Mouse (Mus musculus) myocyte (in vitro differentiated cells): ENCODE results near the gene Gpr31b. TPM values are rescaled to one million over a fixed set of nuclear protein-coding genes. Genes with fewer than 3 reads are reported as not detected.
"Not testable (repeated sequence)": the region's sequence is repeated elsewhere in the genome, so short reads cannot be mapped to it uniquely, and the experiment has no call there.

ENCODE experiments used
- H3K27me3 ChIP-seq: one replicate; pipeline ENCODE4 v1.6.1; 2011; ENCODE audit not compliant: control insufficient read depth, insufficient read depth, insufficient read length
- H3K36me3 ChIP-seq: one replicate; pipeline ENCODE4 v1.6.1; 2011; ENCODE audit not compliant: control insufficient read depth, insufficient read depth
- H3K4me2 ChIP-seq: one replicate; pipeline ENCODE4 v1.6.1; 2011; ENCODE audit warnings: low read depth, control low read depth
- H3K4me3 ChIP-seq: one replicate; pipeline ENCODE4 v1.5.1; 2011; ENCODE audit warnings: mild to moderate bottlenecking, control low read depth, moderate library complexity
- H3K79me2 ChIP-seq: one replicate; pipeline ENCODE4 v1.6.1; 2011; ENCODE audit not compliant: control insufficient read depth, insufficient read depth
- H3ac ChIP-seq: one replicate; pipeline ENCODE4 v1.6.1; 2011; ENCODE audit not compliant: control insufficient read depth, insufficient read length
- polyA plus RNA-seq: library from polyadenylated mRNA; unstranded; fragments of >200 nt; fragmentation: generic; extraction: Trizol; gene quantifications from one replicate; pipeline ENCODE4 v1.2.1, GENCODE M21; 2012; ENCODE audit warnings: missing spikeins

Gpr31b gene
- polyA plus RNA-seq, 1 experiment, result not detected

DNA sequence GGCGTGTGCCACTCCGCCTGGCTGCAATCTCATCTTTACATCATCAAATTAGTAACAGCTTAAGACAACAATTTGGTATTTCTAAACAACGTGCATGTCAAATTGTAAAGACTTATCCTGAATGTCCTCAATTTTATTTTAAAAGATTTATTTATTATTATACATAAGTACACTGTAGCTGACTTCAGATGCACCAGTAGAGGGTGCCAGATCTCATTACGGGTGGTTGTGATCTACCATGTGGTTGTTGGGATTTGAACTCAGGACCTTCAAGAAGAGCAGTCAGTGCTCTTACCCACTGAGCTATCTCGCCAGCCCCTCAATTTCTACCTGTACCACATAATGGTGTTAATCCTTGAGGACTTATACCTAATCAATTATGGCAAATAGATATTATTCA lies 49.9 kb downstream of the Gpr31b start:
- H3K36me3 ChIP-seq, result not testable (repeated sequence)

More for the DNA sequence above, 49.9 kb downstream of the Gpr31b start:
- H3K79me2 ChIP-seq, H3K4me3 ChIP-seq, H3K4me2 ChIP-seq, H3ac ChIP-seq, H3K27me3 ChIP-seq: not testable (repeated sequence)

Other genes starting within 250 kb of the Gpr31b start
- 0.10 TPM for gene Mas1, start 184.2 kb downstream of the Gpr31b start, polyA plus RNA-seq
- not detected for gene Mrgprh, start 176.3 kb downstream of the Gpr31b start, polyA plus RNA-seq
- gene Pnldc1, start 142.1 kb downstream of the Gpr31b start, polyA plus RNA-seq, result 0.05 TPM
- gene Tcp1, start 136.6 kb downstream of the Gpr31b start, polyA plus RNA-seq, result 237 TPM
- 64.1 TPM for gene Mrpl18, start 136.0 kb downstream of the Gpr31b start, polyA plus RNA-seq
- 0.76 TPM for gene Acat3, start 111.7 kb downstream of the Gpr31b start, polyA plus RNA-seq
- 81.9 TPM for gene Acat2, start 91.5 kb downstream of the Gpr31b start, polyA plus RNA-seq
- 21.3 TPM for gene Wtap, start 58.1 kb downstream of the Gpr31b start, polyA plus RNA-seq
- 172 TPM for gene Sod2, start 45.5 kb downstream of the Gpr31b start, polyA plus RNA-seq
- not detected for gene Tcp10b, start 8.8 kb upstream of the Gpr31b start, polyA plus RNA-seq
- not detected for gene Unc93a, start 79.5 kb upstream of the Gpr31b start, polyA plus RNA-seq
- gene Smok2a, start 168.9 kb upstream of the Gpr31b start, polyA plus RNA-seq, result not detected
- not detected for gene Smok2b, start 178.0 kb upstream of the Gpr31b start, polyA plus RNA-seq